Mouse (Mus musculus) C2C12 (cell line): ENCODE data around the gene 4930512M02Rik.

Source experiments
- CTCF ChIP-seq: IDR thresholded peaks from one replicate; pipeline ENCODE4 v1.5.1; 2011; ENCODE audit not compliant: control insufficient read depth, insufficient read depth, insufficient read length
- MAX ChIP-seq: IDR thresholded peaks from one replicate; pipeline ENCODE4 v1.6.1; 2011; ENCODE audit warnings: mild to moderate bottlenecking, control low read depth

- TF ChIP-seq MAX, result no peak
- no peak for TF ChIP-seq CTCF
Observed at GRCm38 (mm10) chr11:11559099-11559686, 68.4 kb downstream of the 4930512M02Rik start.
